Mouse (Mus musculus): ENCODE data around the gene Prlr. TPM values are rescaled to one million over a fixed set of nuclear protein-coding genes. Genes with fewer than 3 reads are reported as not detected.

Prlr gene
- polyA plus RNA-seq, 1 experiment from 2014 or later: 4.4 TPM

GRCm38 (mm10) chr15:10236812-10237211 lies 59.8 kb downstream of the Prlr start:
- H3K27ac ChIP-seq: no peak overlapping the region
- H3K9ac ChIP-seq: no peak overlapping the region
- H3K4me3 ChIP-seq (replicated peaks): no peak overlapping the region
- no peak for ATAC-seq (ENCODE audit: insufficient read depth, low FRiP score, low read depth)
- no peaks in the 10 kb centered on the region for H3K4me1 ChIP-seq
- 80% methylated on average over 3 of the region's 3 CpGs for WGBS
- H3K27me3 ChIP-seq (replicated peaks): no peaks in the 10 kb centered on the region
- no peaks in the 10 kb centered on the region for H3K9me3 ChIP-seq
- H3K36me3 ChIP-seq: no peaks in the 10 kb centered on the region
- H3K4me2 ChIP-seq: no peak overlapping the region

- WGBS: 94% methylated on average over 8 of the region's 8 CpGs
- no peaks in the 10 kb centered on the region for H3K36me3 ChIP-seq
These were observed 61.4 kb downstream of the Prlr start for GRCm38 (mm10) chr15:10238454-10238853.

GRCm38 (mm10) chr15:10240228-10240795 lies 63.3 kb downstream of the Prlr start:
- Histone ChIP-seq H3K4me2 (no peak overlapping the region), H3K27me3 (replicated peaks) (no peaks in the 10 kb centered on the region), H3K4me3 (replicated peaks) (no peak overlapping the region), H3K27ac (no peak overlapping the region), H3K36me3 (no peaks in the 10 kb centered on the region), H3K9me3 (no peaks in the 10 kb centered on the region), H3K4me1 (no peaks in the 10 kb centered on the region), H3K9ac (no peak overlapping the region)
- 83% methylated on average over 5 of the region's 5 CpGs for WGBS
- ATAC-seq (ENCODE audit: insufficient read depth, low FRiP score, low read depth): no peak

More at GRCm38 (mm10) chr15:10238454-10238853, 61.4 kb downstream of the Prlr start:
- Histone ChIP-seq H3K27me3 (replicated peaks) (no peaks in the 10 kb centered on the region), H3K9me3 (no peaks in the 10 kb centered on the region), H3K4me1 (no peaks in the 10 kb centered on the region), H3K4me2 (no peak overlapping the region), H3K27ac (no peak overlapping the region), H3K9ac (no peak overlapping the region), H3K4me3 (replicated peaks) (no peak overlapping the region)
- no peak for ATAC-seq (ENCODE audit: insufficient read depth, low FRiP score, low read depth)

GRCm38 (mm10) chr15:10242250-10242649 lies 65.2 kb downstream of the Prlr start:
- Histone ChIP-seq H3K27me3 (replicated peaks) (no peaks in the 10 kb centered on the region), H3K4me1 (no peaks in the 10 kb centered on the region), H3K27ac (no peak overlapping the region), H3K9me3 (no peaks in the 10 kb centered on the region), H3K4me3 (replicated peaks) (no peak overlapping the region), H3K36me3 (no peaks in the 10 kb centered on the region), H3K4me2 (no peak overlapping the region), H3K9ac (no peak overlapping the region)
- no peak for ATAC-seq (ENCODE audit: insufficient read depth, low FRiP score, low read depth)

DNA sequence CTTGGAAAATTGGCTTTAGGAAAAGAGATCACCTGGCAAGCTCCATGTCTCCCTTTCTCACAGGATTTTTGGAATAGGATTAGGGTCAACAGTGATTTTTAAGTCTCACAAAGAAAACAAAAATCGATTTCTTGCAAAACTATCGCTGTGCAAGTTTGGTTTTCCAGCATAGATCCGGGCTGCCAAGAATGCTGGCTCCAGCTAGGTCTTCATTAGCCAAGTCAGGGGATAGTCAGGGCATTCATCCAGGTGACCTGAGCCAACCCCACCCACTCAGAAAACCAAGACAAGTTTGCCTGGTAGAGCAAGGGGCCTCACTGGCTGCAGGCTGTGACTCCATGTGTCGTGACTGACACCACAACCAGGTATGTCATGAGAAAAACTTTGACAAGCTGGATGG lies 72.2 kb downstream of the Prlr start:
- no peaks in the 10 kb centered on the region for H3K9me3 ChIP-seq
- 86% methylated on average over 4 of the region's 4 CpGs for WGBS
- H3K4me3 ChIP-seq (replicated peaks): no peak overlapping the region
- no peaks in the 10 kb centered on the region for H3K4me1 ChIP-seq
- H3K27ac ChIP-seq: no peak overlapping the region
- no peak overlapping the region for H3K4me2 ChIP-seq
- no peaks in the 10 kb centered on the region for H3K27me3 ChIP-seq (replicated peaks)
- ATAC-seq (ENCODE audit: insufficient read depth, low FRiP score, low read depth): no peak
- H3K9ac ChIP-seq: no peak overlapping the region
- no peaks in the 10 kb centered on the region for H3K36me3 ChIP-seq

GRCm38 (mm10) chr15:10250784-10251183 lies 73.7 kb downstream of the Prlr start:
- no peaks in the 10 kb centered on the region for H3K9me3 ChIP-seq
- H3K36me3 ChIP-seq: no peaks in the 10 kb centered on the region
- H3K9ac ChIP-seq: no peak overlapping the region
- no peaks in the 10 kb centered on the region for H3K27me3 ChIP-seq (replicated peaks)
- H3K27ac ChIP-seq: no peak overlapping the region
- H3K4me3 ChIP-seq (replicated peaks): no peak overlapping the region
- no peak overlapping the region for H3K4me2 ChIP-seq
- WGBS: 52% methylated on average over 6 of the region's 6 CpGs
- H3K4me1 ChIP-seq: no peaks in the 10 kb centered on the region
- no peak for ATAC-seq (ENCODE audit: insufficient read depth, low FRiP score, low read depth)

- Histone ChIP-seq H3K4me3 (replicated peaks) (no peak overlapping the region), H3K36me3 (no peaks in the 10 kb centered on the region), H3K27me3 (replicated peaks) (no peaks in the 10 kb centered on the region), H3K27ac (no peak overlapping the region), H3K4me2 (no peak overlapping the region), H3K4me1 (no peaks in the 10 kb centered on the region), H3K9me3 (no peaks in the 10 kb centered on the region), H3K9ac (no peak overlapping the region)
- no peak for ATAC-seq (ENCODE audit: insufficient read depth, low FRiP score, low read depth)
- WGBS: 68% methylated on average over 1 of the region's 1 CpGs
These were observed 75.5 kb downstream of the Prlr start for GRCm38 (mm10) chr15:10252526-10252925.

GRCm38 (mm10) chr15:10262219-10262618 lies 85.2 kb downstream of the Prlr start:
- no peaks in the 10 kb centered on the region for H3K4me1 ChIP-seq
- 95% methylated on average over 2 of the region's 2 CpGs for WGBS
- H3K4me3 ChIP-seq (replicated peaks): no peak overlapping the region
- H3K4me2 ChIP-seq: no peak overlapping the region
- no peak for ATAC-seq (ENCODE audit: insufficient read depth, low FRiP score, low read depth)
- H3K27me3 ChIP-seq (replicated peaks): no peaks in the 10 kb centered on the region
- H3K27ac ChIP-seq: no peak overlapping the region
- H3K9ac ChIP-seq: no peak overlapping the region
- H3K9me3 ChIP-seq: no peaks in the 10 kb centered on the region
- no peaks in the 10 kb centered on the region for H3K36me3 ChIP-seq

DNA sequence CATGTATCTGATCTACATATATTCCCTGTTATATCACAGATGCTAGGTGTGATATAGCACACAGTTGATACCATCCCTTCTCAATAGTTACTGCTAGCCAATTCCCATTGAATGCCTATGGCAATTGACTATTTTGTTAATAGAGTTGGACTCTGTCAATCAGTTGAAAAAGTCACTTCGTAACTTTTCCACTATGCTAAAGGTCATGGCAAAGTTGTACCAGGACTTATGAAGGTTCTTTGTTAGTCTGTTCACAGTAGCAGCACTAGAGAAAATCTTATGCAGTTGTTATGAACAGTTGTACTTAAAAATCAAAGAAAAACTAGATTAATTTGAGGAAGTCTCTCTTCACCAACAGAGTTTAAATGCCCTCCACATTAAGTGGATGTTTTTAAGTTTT lies 85.6 kb downstream of the Prlr start:
- no peak for ATAC-seq (ENCODE audit: insufficient read depth, low FRiP score, low read depth)
- WGBS: 78% methylated on average over 1 of the region's 1 CpGs
- Histone ChIP-seq H3K4me1 (no peaks in the 10 kb centered on the region), H3K4me3 (replicated peaks) (no peak overlapping the region), H3K36me3 (no peaks in the 10 kb centered on the region), H3K27me3 (replicated peaks) (no peaks in the 10 kb centered on the region), H3K9me3 (no peaks in the 10 kb centered on the region), H3K27ac (no peak overlapping the region), H3K9ac (no peak overlapping the region), H3K4me2 (no peak overlapping the region)

GRCm38 (mm10) chr15:10263420-10263819 lies 86.4 kb downstream of the Prlr start:
- no peak overlapping the region for H3K27ac ChIP-seq
- H3K9me3 ChIP-seq: no peaks in the 10 kb centered on the region
- WGBS: 56% methylated on average over 3 of the region's 3 CpGs
- no peaks in the 10 kb centered on the region for H3K27me3 ChIP-seq (replicated peaks)
- no peak for ATAC-seq (ENCODE audit: insufficient read depth, low FRiP score, low read depth)
- no peak overlapping the region for H3K4me3 ChIP-seq (replicated peaks)
- no peak overlapping the region for H3K9ac ChIP-seq
- no peaks in the 10 kb centered on the region for H3K36me3 ChIP-seq
- H3K4me1 ChIP-seq: no peaks in the 10 kb centered on the region
- no peak overlapping the region for H3K4me2 ChIP-seq

DNA sequence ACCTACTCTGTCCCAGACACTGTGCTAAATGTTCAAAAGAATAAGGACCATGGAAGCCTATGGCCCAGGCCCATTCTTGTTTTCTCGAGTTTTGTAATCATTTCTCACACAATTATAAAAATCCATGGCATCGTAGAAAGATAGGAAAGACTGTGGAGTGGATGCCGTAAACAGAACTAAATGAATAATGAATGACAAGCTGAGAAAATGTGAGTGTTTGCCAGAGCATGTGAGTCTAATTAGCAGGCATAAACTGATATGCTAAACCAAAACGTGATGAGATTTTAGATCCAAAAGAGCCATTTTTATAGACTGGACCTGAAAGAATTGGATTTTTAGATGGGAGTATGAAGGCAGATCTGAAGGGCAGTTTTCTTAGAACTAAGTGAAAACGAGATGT lies 87.8 kb downstream of the Prlr start:
- Histone ChIP-seq H3K4me3 (replicated peaks) (no peak overlapping the region), H3K27ac (no peak overlapping the region), H3K4me1 (no peaks in the 10 kb centered on the region), H3K9me3 (no peaks in the 10 kb centered on the region), H3K36me3 (no peaks in the 10 kb centered on the region), H3K4me2 (no peak overlapping the region), H3K9ac (no peak overlapping the region), H3K27me3 (replicated peaks) (no peaks in the 10 kb centered on the region)
- ATAC-seq (ENCODE audit: insufficient read depth, low FRiP score, low read depth): no peak
- WGBS: 81% methylated on average over 5 of the region's 5 CpGs

DNA sequence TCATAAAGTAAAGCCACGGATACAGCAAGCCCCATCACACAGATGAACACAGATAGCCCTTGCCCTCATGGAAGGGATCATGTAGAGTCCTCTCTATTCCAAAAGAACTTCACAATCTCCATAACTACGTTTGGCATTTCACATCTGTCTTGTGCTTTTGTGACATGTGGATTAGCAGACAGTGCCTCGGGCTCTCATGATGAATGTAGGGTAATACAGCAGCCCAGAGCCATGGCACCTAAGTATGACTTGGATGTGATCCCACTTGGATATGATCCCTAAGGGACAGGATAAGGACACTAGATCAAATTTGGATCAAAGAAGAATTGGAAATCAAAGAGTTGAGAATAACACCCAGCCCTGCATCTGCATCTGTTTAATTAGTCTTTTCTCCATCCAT lies 90.2 kb downstream of the Prlr start:
- Histone ChIP-seq H3K27me3 (replicated peaks) (no peaks in the 10 kb centered on the region), H3K36me3 (no peaks in the 10 kb centered on the region), H3K9me3 (no peaks in the 10 kb centered on the region), H3K27ac (no peak overlapping the region), H3K4me1 (no peaks in the 10 kb centered on the region), H3K9ac (no peak overlapping the region), H3K4me3 (replicated peaks) (no peak overlapping the region), H3K4me2 (no peak overlapping the region)
- 28% methylated on average over 3 of the region's 3 CpGs for WGBS
- no peak for ATAC-seq (ENCODE audit: insufficient read depth, low FRiP score, low read depth)

- H3K4me2 ChIP-seq: no peak overlapping the region
- no peak overlapping the region for H3K9ac ChIP-seq
- no peak for ATAC-seq (ENCODE audit: insufficient read depth, low FRiP score, low read depth)
- H3K36me3 ChIP-seq: no peaks in the 10 kb centered on the region
- H3K4me1 ChIP-seq: no peaks in the 10 kb centered on the region
- H3K27ac ChIP-seq: no peak overlapping the region
- H3K4me3 ChIP-seq (replicated peaks): no peak overlapping the region
- no peaks in the 10 kb centered on the region for H3K27me3 ChIP-seq (replicated peaks)
- no peaks in the 10 kb centered on the region for H3K9me3 ChIP-seq
These were observed 99.3 kb downstream of the Prlr start for GRCm38 (mm10) chr15:10276386-10276785.

Data from stomach, embryonic 15.5 days (tissue).